Mouse (Mus musculus) embryonic fibroblast, embryonic 13.5 days (primary cell): ENCODE results near the gene Tcea3.

Experiments used
- CTCF ChIP-seq: IDR thresholded peaks from 2 replicates; pipeline ENCODE4 v1.5.1; 2011; ENCODE audit warnings: mild to moderate bottlenecking, control low read depth, low read length, moderate library complexity, borderline replicate concordance; ENCODE audit not compliant: insufficient read depth
- POLR2A ChIP-seq: IDR thresholded peaks from 2 replicates; pipeline ENCODE4 v1.6.1; 2011; ENCODE audit warnings: low read depth, mild to moderate bottlenecking, control low read depth, low read length, moderate library complexity

GRCm38 (mm10) chr4:136240955-136241354 is 6.6 kb upstream of the Tcea3 start:
- TF ChIP-seq CTCF (no peak), POLR2A (no peak)
